Mouse (Mus musculus) ES-E14 (cell line): Measurements from ENCODE around the gene T. TPM values are rescaled to one million over a fixed set of nuclear protein-coding genes. Genes with fewer than 3 reads are reported as not detected.

ENCODE experiments used
- DNase-seq: peaks from one replicate; pipeline ENCODE4 v3.0.0-alpha.2; 2013; ENCODE audit warnings: low read depth, low spot score
- H3K27ac ChIP-seq: 2 replicates; pipeline ENCODE4 v1.5.1; 2012; ENCODE audit warnings: low read depth, mild to moderate bottlenecking, low read length, moderate library complexity, mixed read lengths; ENCODE audit not compliant: poor library complexity, insufficient read depth, severe bottlenecking
- H3K36me3 ChIP-seq: 2 replicates; pipeline ENCODE4 v1.6.1; 2012; ENCODE audit warnings: mild to moderate bottlenecking, low read length, moderate library complexity, mixed read lengths; ENCODE audit not compliant: control insufficient read depth, poor library complexity, insufficient read depth, severe bottlenecking
- H3K4me1 ChIP-seq, 2 experiments: fragments of 150-350 bp in 1 of 2; sonication (generic) in 1 of 2; 2 replicates each; pipeline ENCODE4 v1.6.1; 2012; ENCODE audit warnings: low read length in 2 of 2, mild to moderate bottlenecking in 1 of 2, mixed read lengths in 1 of 2; ENCODE audit not compliant: control insufficient read depth in 2 of 2, insufficient read depth in 2 of 2, poor library complexity in 1 of 2
- H3K4me3 ChIP-seq, 2 experiments: fragments of 150-350 bp in 1 of 2; sonication (generic) in 1 of 2; 2 replicates each; pipeline ENCODE4 v1.5.1; 2012; ENCODE audit warnings: low read length in 2 of 2, low read depth in 1 of 2, mild to moderate bottlenecking in 1 of 2, mixed read lengths in 1 of 2; ENCODE audit not compliant: insufficient read depth in 1 of 2, poor library complexity in 1 of 2, severe bottlenecking in 1 of 2
- H3K9ac ChIP-seq: 2 replicates; pipeline ENCODE4 v1.6.1; 2012; ENCODE audit warnings: low read depth, mild to moderate bottlenecking, low read length, mixed read lengths; ENCODE audit not compliant: poor library complexity, insufficient read depth, severe bottlenecking
- H3K9me3 ChIP-seq: fragments of 150-350 bp; sonication (generic); 2 replicates; pipeline ENCODE4 v1.6.1; 2012; ENCODE audit warnings: low read depth, mild to moderate bottlenecking, low read length; ENCODE audit not compliant: control insufficient read depth, insufficient read depth
- CHD2 ChIP-seq: IDR thresholded peaks from 2 replicates; pipeline ENCODE4 v1.6.1; 2014; ENCODE audit warnings: mild to moderate bottlenecking, low read depth, low read length, inconsistent platforms
- HCFC1 ChIP-seq: IDR thresholded peaks from 2 replicates; pipeline ENCODE4 v1.6.1; 2012; ENCODE audit warnings: low read length, inconsistent platforms, borderline replicate concordance; ENCODE audit not compliant: insufficient read depth
- MAFK ChIP-seq: IDR thresholded peaks from 2 replicates; pipeline ENCODE4 v1.6.1; 2014; ENCODE audit warnings: mild to moderate bottlenecking, low read depth, low read length, inconsistent platforms; ENCODE audit not compliant: insufficient read depth
- ZC3H11A ChIP-seq: IDR thresholded peaks from 2 replicates; pipeline ENCODE4 v1.6.1; 2012; ENCODE audit warnings: low read depth, mild to moderate bottlenecking, inconsistent platforms, low read length, borderline replicate concordance
- ZNF384 ChIP-seq: IDR thresholded peaks from 2 replicates; pipeline ENCODE4 v1.6.1; 2012; ENCODE audit warnings: low read depth, low read length, inconsistent platforms
- in situ Hi-C, 2 experiments: fragments of 600-800 bp; cut with MboI; formaldehyde crosslinking; loops; one replicate each; pipeline ENCODE4 v1.15.1; 2025; ENCODE audit warnings: low sequenced_read_pairs in 2 of 2, inconsistent platforms in 1 of 2; ENCODE audit not compliant: unreplicated experiment in 2 of 2
- total RNA-seq: library from RNA; depleted of rRNA; stranded (reverse); fragments of 300-350 nt; gene quantifications from 2 replicates; pipeline ENCODE4 v1.2.3, GENCODE M21; 2012

Gene T
- total RNA-seq, 1 experiment, result 3.5 TPM

- TF ChIP-seq ZC3H11A, result no peak
- TF ChIP-seq MAFK, result no peak
- TF ChIP-seq HCFC1, result no peak
- no peak for TF ChIP-seq ZNF384
- TF ChIP-seq CHD2, result no peak
- H3K36me3 ChIP-seq, result no peaks in the 10 kb centered on the region
- H3K9ac ChIP-seq, result no peak overlapping the region
- peaks cover 0 to 16% of the 10 kb centered on the region in 2 experiments; a peak in 2 of 4 replicates for H3K4me1 ChIP-seq
- in situ Hi-C loops, result no loop called here
- H3K9me3 ChIP-seq, result no peaks in the 10 kb centered on the region
- H3K27ac ChIP-seq, result no peak overlapping the region
- no peak overlapping the region for H3K4me3 ChIP-seq
- no peak for DNase-seq
These were observed 18.7 kb upstream of the T start for GRCm38 (mm10) chr17:8415533-8415932.

- Histone ChIP-seq H3K27ac (no peak overlapping the region), H3K9me3 (no peaks in the 10 kb centered on the region), H3K9ac (no peak overlapping the region), H3K36me3 (no peaks in the 10 kb centered on the region), H3K4me1 (peaks cover 0 to 16% of the 10 kb centered on the region in 2 experiments; a peak in 2 of 4 replicates), H3K4me3 (no peak overlapping the region)
- in situ Hi-C loops, result no loop called here
- no peak for DNase-seq
- TF ChIP-seq HCFC1 (no peak), MAFK (no peak), CHD2 (no peak), ZC3H11A (no peak), ZNF384 (no peak)
These were observed 17.4 kb upstream of the T start for GRCm38 (mm10) chr17:8416865-8417264.

GRCm38 (mm10) chr17:8420739-8421138 lies 13.5 kb upstream of the T start:
- Histone ChIP-seq H3K4me3 (no peak overlapping the region), H3K9ac (no peak overlapping the region), H3K4me1 (peaks cover 0 to 1% of the 10 kb centered on the region in 2 experiments; a peak in 1 of 4 replicates), H3K36me3 (no peaks in the 10 kb centered on the region), H3K9me3 (no peaks in the 10 kb centered on the region), H3K27ac (no peak overlapping the region)
- in situ Hi-C loops, result no loop called here
- no peak for TF ChIP-seq CHD2
- no peak for TF ChIP-seq MAFK
- TF ChIP-seq ZNF384, result no peak
- TF ChIP-seq HCFC1, result no peak
- no peak for TF ChIP-seq ZC3H11A
- DNase-seq, result no peak

GRCm38 (mm10) chr17:8421517-8421916 lies 12.7 kb upstream of the T start:
- H3K36me3 ChIP-seq, result no peaks in the 10 kb centered on the region
- no peak overlapping the region for H3K4me3 ChIP-seq
- H3K9me3 ChIP-seq, result no peaks in the 10 kb centered on the region
- no peaks in the 10 kb centered on the region for H3K4me1 ChIP-seq
- no peak overlapping the region for H3K27ac ChIP-seq
- TF ChIP-seq ZC3H11A, result no peak
- no peak for TF ChIP-seq HCFC1
- TF ChIP-seq CHD2, result no peak
- TF ChIP-seq ZNF384, result no peak
- TF ChIP-seq MAFK, result no peak
- in situ Hi-C loops, result no loop called here
- no peak overlapping the region for H3K9ac ChIP-seq
- DNase-seq, result no peak

GRCm38 (mm10) chr17:8423283-8423682 lies 10.9 kb upstream of the T start:
- no peaks in the 10 kb centered on the region for H3K4me1 ChIP-seq
- H3K4me3 ChIP-seq, result no peak overlapping the region
- H3K9me3 ChIP-seq, result no peaks in the 10 kb centered on the region
- no peak for DNase-seq
- in situ Hi-C loops, result no loop called here
- H3K27ac ChIP-seq, result no peak overlapping the region
- no peak for TF ChIP-seq CHD2
- no peak for TF ChIP-seq ZNF384
- TF ChIP-seq HCFC1, result no peak
- TF ChIP-seq ZC3H11A, result no peak
- TF ChIP-seq MAFK, result no peak
- no peaks in the 10 kb centered on the region for H3K36me3 ChIP-seq
- no peak overlapping the region for H3K9ac ChIP-seq
